ENCODE assay signal across 38 mouse cellular contexts in genomic region chr3:153799603-153800002, GRCm38 (mm10). TPM values are rescaled to one million over a fixed set of nuclear protein-coding genes. Genes with fewer than 3 reads are reported as not detected.
"Had no signal": no experiment of that assay in that cellular context is flagged by ENCODE, and none has a peak within 500 bp of the region (broad histone marks: within the 10 kb centered on the region; RNA-seq: fewer than 3 reads in every experiment).

No protein-coding gene starts in this region.

- H3K36me3 ChIP-seq: heart, embryonic 10.5 days; heart, embryonic 13.5 days; heart, embryonic 15.5 days; hindbrain, embryonic 13.5 days; hindbrain, embryonic 15.5 days; kidney, embryonic 15.5 days; limb, embryonic 10.5 days; limb, embryonic 12.5 days had no signal

- ATAC-seq: forebrain, embryonic 16.5 days; hindbrain, postnatal 0 days; intestine, embryonic 16.5 days had no signal

- H3K4me1 ChIP-seq: heart, embryonic 15.5 days; hindbrain, embryonic 15.5 days; kidney, embryonic 15.5 days; limb, embryonic 12.5 days had no signal

- H3K27me3 ChIP-seq: heart, embryonic 13.5 days; heart, embryonic 15.5 days; hindbrain, embryonic 13.5 days; hindbrain, embryonic 15.5 days; kidney, embryonic 15.5 days; limb, embryonic 12.5 days had no signal

- H3K9me3 ChIP-seq: heart, embryonic 10.5 days; heart, embryonic 13.5 days; heart, embryonic 15.5 days; hindbrain, embryonic 13.5 days; hindbrain, embryonic 15.5 days; kidney, embryonic 15.5 days; limb, embryonic 10.5 days; limb, embryonic 12.5 days had no signal

- H3K9ac ChIP-seq: heart, embryonic 13.5 days; heart, embryonic 15.5 days; hindbrain, embryonic 13.5 days; hindbrain, embryonic 15.5 days; kidney, embryonic 15.5 days; limb, embryonic 12.5 days had no signal

- H3K4me3 ChIP-seq: gastrocnemius, adult 2 months; heart, embryonic 10.5 days; heart, embryonic 13.5 days; heart, embryonic 15.5 days; hindbrain, embryonic 13.5 days; hindbrain, embryonic 15.5 days; kidney, embryonic 15.5 days; limb, embryonic 10.5 days; limb, embryonic 12.5 days had no signal

- H3K27ac ChIP-seq: gastrocnemius, adult 2 months; heart, embryonic 13.5 days; heart, embryonic 15.5 days; hindbrain, embryonic 13.5 days; hindbrain, embryonic 15.5 days; hindbrain, postnatal 0 days; kidney, embryonic 15.5 days; kidney, postnatal 0 days; limb, embryonic 10.5 days; limb, embryonic 12.5 days had no signal

- DNase-seq: gastrocnemius, adult 2 months; gastrocnemius, postnatal 10 days; gastrocnemius, postnatal 25 days; heart, adult 18-20 months; heart, postnatal 14 days; heart, postnatal 36 days; kidney, adult 11 months; kidney, adult 2 months; kidney, adult 9 months; kidney, postnatal 14 days; kidney, postnatal 36 days; layer of hippocampus, adult 9-11 months; layer of hippocampus, postnatal 36 days had no signal

- H3K4me2 ChIP-seq: heart, embryonic 13.5 days; heart, embryonic 15.5 days; hindbrain, embryonic 13.5 days; hindbrain, embryonic 15.5 days; kidney, embryonic 15.5 days; limb, embryonic 12.5 days had no signal

RNA-seq across cellular contexts. Expression of gene Asb17, which starts 44.4 kb away (rescaled TPM):
- total RNA-seq: gastrocnemius, postnatal 10 days; gastrocnemius, postnatal 25 days; heart, adult 18-20 months; heart, adult 8-10 months; heart, postnatal 14 days; heart, postnatal 36 days; hematopoietic stem cell, adult 5-6 weeks; hindbrain, postnatal 0 days; layer of hippocampus, adult 18-20 months; layer of hippocampus, adult 8-10 months; layer of hippocampus, postnatal 14 days; layer of hippocampus, postnatal 36 days; left cerebral cortex, adult 18-20 months; left cerebral cortex, adult 8-10 months; left cerebral cortex, postnatal 14 days; left cerebral cortex, postnatal 36 days; liver, adult 2 months had no signal
- polyA plus RNA-seq: forebrain, embryonic 16.5 days; frontal cortex, adult 2 months; hindbrain, postnatal 0 days; intestine, embryonic 14.5 days; kidney, postnatal 0 days; large intestine, adult 2 months; liver, adult 2 months had no signal
